Mouse (Mus musculus) bone marrow macrophage, adult 2 months (primary cell): ENCODE data around the gene Clec16a. TPM values are rescaled to one million over a fixed set of nuclear protein-coding genes. Genes with fewer than 3 reads are reported as not detected.

Experiments
- H3K27ac ChIP-seq: 2 replicates; pipeline ENCODE4 v1.5.1; 2012; ENCODE audit warnings: low read depth, low read length; ENCODE audit not compliant: insufficient read depth
- H3K4me1 ChIP-seq: 2 replicates; pipeline ENCODE4 v1.6.1; 2012; ENCODE audit warnings: low read length; ENCODE audit not compliant: control insufficient read depth, insufficient read depth
- H3K4me3 ChIP-seq: 2 replicates; pipeline ENCODE4 v1.5.1; 2012; ENCODE audit warnings: mild to moderate bottlenecking, low read length, moderate library complexity; ENCODE audit not compliant: insufficient read depth
- CTCF ChIP-seq: IDR thresholded peaks from 2 replicates; pipeline ENCODE4 v1.5.1; 2012; ENCODE audit warnings: low read depth, mild to moderate bottlenecking, low read length, moderate library complexity
- POLR2A ChIP-seq: IDR thresholded peaks from 2 replicates; pipeline ENCODE4 v1.6.1; 2012; ENCODE audit warnings: mild to moderate bottlenecking, low read depth, low read length, borderline replicate concordance
- polyA plus RNA-seq: library from polyadenylated mRNA; stranded (reverse); fragments of >200 nt; gene quantifications from 2 replicates; pipeline ENCODE4 v1.2.4, GENCODE M21; 2012; ENCODE audit not compliant: missing spikeins, insufficient read depth, insufficient read length

The Clec16a gene
- polyA plus RNA-seq, 1 experiment, result 15.8 TPM

DNA sequence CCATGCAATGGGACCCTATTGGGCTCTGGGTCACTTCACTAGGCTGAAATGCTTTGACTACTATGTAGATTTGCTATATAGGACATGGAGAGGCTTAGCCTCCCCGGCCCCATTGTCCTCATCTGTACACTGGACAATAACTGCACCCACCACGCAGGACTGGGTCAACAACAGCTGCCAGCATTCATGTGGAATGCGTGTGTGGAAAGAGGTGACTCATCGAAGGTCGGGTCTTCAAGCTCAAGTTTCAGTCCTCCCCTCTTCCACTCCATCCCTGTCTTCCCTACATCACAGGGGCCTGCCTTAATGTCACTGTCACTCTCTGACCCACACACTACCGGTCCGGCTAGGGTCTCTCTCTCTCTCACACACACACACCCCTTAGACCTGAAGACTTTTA lies 231.2 kb downstream of the Clec16a start:
- TF ChIP-seq POLR2A (no peak), CTCF (no peak)
- no peak overlapping the region for H3K4me3 ChIP-seq
- no peaks in the 10 kb centered on the region for H3K4me1 ChIP-seq
- H3K27ac ChIP-seq, result no peak overlapping the region

DNA sequence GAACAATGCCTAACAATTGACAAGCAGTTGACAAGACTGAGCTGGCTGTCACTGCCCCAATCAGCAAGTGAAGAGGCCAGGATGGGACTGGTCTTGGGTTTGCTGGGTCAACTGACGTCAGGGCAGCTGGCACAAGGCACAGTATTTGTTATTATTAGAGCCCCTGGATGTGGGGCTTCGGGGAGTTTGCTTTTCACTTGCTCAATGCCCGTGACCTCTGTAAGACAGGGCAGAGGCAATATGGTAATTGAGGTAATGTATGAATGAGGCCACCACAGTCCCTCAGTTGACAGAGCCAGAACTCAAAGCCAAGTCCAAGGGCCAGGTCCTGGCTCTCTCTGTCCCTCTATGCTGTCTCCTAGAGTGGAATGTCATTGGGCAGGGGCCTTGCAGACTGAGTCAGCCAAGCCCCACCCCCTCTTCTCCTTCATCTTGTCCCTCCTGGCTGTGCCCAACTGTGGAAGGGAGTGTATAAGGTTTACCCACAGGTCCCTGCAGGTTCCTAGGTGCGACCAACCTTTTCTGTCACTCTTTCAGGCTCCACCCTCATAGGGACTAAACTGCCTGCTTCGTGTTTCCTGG lies 232.5 kb downstream of the Clec16a start:
- H3K4me1 ChIP-seq, result peaks cover 5% of the 10 kb centered on the region; the same call in 1 of the 2 replicates
- H3K4me3 ChIP-seq, result no peak overlapping the region
- no peak for TF ChIP-seq POLR2A
- no peak for TF ChIP-seq CTCF
- no peak overlapping the region for H3K27ac ChIP-seq

DNA sequence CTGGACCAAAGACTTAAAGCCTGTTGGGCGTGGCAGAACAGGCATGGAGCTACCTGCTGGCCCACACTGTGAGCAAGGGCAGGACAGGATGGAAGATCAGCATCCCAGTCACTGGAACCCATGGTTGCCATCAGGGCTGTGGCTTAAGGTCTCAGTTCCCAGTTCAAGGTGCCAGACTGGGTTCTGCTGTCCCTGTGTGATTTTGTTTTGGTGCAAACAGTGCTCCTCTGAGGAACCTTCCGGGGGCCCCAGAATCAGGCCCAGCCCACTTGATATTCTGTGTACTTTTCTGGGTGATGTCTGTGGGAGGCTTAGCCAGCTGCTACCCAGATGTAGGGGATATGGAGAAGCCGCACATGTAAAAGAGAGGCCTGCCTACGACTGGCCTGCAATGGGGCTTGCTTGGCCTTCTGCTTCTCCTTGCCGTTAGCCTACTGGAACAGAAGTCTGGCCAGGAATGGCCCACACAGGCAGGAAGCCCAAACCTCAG lies 235.5 kb downstream of the Clec16a start:
- TF ChIP-seq CTCF, result no peak
- no peak for TF ChIP-seq POLR2A
- H3K4me1 ChIP-seq, result peaks cover 5% of the 10 kb centered on the region; the same call in 1 of the 2 replicates
- no peak overlapping the region for H3K27ac ChIP-seq
- H3K4me3 ChIP-seq, result no peak overlapping the region

DNA sequence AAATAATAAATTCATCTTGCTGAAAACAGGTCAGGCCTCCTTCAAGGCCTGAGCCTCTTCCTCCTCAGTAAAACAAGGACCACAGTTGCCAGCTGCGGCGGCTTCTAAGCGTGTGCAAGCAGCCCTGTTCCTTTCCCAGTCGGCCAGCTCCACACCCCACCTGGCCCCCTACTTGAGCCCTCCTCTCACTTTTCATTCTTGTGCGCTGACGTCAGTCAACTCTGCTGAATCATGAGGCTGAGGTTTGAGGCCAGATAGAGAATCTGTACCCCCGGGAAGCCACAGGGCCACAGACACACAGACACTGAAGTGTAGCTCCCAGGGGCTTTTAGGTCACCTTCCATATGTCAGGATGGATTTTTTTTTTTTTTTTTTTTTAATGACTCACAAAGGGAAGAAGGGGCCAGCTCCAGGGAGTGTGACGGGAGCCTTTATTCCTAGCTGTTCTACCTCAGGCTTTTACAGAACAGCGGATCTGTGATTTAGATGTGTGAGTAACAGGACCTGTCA lies 236.8 kb downstream of the Clec16a start:
- Histone ChIP-seq H3K27ac (no peak overlapping the region), H3K4me3 (no peak overlapping the region), H3K4me1 (peaks cover 5% of the 10 kb centered on the region; the same call in 1 of the 2 replicates)
- TF ChIP-seq POLR2A (no peak), CTCF (no peak)

DNA sequence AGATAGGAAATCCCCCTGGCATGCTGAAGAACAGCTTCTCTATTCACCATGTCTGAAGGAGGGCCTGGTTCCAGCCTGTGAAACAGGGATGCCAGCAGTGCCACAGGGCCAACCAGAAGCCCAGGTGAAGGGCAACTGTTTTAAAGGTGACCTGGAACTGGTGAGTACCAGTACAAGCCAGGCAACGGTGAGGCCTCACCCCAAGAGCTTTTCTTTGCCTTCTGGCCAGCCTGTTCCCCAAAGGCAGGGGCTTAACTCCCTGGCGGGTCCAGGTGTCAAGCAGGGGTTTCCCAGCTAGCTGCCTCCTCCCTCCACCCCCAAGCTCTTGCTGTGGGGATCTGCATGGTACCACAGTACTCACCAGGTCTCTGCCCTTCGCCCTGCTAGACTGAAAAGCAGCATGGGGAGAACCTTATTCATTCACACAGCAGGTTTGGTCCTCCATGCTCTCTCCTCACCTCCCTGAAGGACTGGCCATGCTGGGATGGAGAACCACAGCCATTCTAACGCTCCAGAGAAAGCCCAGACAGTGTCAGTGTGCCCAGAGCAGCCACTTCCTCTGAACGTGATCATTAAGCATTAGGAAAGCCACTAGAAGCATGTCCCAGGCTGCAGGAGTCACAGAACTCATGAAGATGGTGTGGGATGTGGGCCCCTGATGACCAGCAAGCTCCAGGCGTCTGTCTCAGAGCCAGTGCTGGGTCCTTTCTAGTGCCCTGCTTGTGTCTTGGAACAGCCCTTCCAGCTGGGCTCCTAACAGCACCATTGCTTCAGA lies 237.4 kb downstream of the Clec16a start:
- Histone ChIP-seq H3K4me1 (peaks cover 5% of the 10 kb centered on the region; the same call in 1 of the 2 replicates), H3K27ac (no peak overlapping the region), H3K4me3 (no peak overlapping the region)
- TF ChIP-seq POLR2A (no peak), CTCF (no peak)

DNA sequence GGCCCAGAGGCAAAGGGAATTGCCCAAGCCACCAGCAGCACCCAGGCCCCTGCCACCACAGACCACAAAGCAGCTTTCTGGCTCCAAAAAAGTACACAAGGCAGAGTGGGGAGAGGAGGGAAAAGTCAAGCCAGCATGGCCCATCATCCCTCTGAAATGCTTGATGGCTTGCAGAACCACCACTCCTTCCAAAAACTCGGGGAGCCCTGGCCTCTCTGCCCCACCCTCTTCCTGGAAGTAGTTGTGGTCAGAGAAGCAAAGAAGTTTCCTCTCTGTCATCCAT lies 238.0 kb downstream of the Clec16a start:
- H3K27ac ChIP-seq, result no peak overlapping the region
- no peak for TF ChIP-seq CTCF
- no peak for TF ChIP-seq POLR2A
- peaks cover 5% of the 10 kb centered on the region; the same call in 1 of the 2 replicates for H3K4me1 ChIP-seq
- no peak overlapping the region for H3K4me3 ChIP-seq

DNA sequence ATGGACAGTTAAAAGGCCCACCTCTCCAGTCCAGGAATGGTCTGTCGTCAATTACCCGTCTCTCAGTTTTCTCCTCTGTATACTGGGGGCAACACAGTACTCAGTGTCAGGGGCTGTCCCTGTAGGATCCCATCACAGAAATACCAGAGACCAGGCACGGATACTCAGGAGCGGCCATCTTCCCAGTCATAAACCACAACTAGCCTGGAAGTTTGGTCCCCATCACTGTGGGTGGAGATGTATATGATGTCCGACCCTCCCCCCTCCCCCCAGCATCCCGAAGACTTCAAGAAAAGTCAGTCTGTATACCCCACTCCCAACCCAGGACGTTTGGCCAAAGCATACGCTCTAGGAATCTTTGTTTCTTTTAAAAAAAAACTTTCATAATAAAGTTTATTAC lies 238.3 kb downstream of the Clec16a start:
- Histone ChIP-seq H3K27ac (no peak overlapping the region), H3K4me1 (peaks cover 5% of the 10 kb centered on the region; the same call in 1 of the 2 replicates), H3K4me3 (no peak overlapping the region)
- TF ChIP-seq CTCF (no peak), POLR2A (no peak)

DNA sequence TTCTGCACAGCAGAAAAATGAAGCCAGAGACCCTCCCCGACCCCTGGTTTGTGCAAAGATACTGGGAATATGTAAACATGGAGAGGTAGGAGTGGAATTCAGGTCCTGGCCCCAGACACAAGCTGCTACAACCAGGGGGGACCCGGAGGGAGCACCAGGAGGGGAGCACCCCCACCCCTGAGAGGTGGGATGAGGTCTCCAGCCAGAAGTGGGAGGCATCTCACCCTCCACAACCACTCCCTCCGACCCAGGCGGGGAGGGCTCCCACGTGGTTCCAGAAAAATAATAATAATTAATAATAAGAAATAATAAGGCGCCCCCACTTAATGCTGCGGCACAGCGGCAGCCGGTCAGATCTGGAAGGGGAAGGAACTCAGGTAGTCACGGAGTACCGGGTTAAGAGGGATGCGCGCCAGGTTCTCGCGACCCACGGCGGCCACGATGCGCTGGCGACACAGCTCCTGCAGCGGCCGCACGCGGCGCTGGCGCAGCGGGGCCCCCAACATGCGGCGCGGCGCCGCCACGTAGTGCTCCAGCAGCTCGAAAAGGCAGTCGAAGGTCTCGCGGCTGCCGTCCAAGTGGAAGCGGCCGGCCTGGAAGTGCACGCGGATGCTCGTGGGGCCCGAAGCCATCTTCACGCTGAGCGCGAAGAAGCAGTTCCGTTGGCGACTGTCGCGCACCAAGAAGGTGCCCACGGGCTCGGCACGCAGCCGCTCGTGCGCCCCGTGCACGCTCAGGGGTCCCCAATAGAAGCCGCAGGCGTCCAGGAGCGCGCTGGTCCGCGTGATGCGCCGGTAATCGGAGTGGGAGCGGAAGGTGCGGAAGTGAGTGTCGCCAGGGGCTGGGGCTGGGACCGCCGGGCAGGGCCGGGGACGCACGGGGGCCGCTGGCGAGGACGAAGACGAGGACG lies 239.0 kb downstream of the Clec16a start:
- Histone ChIP-seq H3K27ac (no peak overlapping the region), H3K4me1 (peaks cover 5% of the 10 kb centered on the region; the same call in 1 of the 2 replicates), H3K4me3 (peak overlapping the region; percentile 81)
- TF ChIP-seq POLR2A (no peak), CTCF (no peak)

DNA sequence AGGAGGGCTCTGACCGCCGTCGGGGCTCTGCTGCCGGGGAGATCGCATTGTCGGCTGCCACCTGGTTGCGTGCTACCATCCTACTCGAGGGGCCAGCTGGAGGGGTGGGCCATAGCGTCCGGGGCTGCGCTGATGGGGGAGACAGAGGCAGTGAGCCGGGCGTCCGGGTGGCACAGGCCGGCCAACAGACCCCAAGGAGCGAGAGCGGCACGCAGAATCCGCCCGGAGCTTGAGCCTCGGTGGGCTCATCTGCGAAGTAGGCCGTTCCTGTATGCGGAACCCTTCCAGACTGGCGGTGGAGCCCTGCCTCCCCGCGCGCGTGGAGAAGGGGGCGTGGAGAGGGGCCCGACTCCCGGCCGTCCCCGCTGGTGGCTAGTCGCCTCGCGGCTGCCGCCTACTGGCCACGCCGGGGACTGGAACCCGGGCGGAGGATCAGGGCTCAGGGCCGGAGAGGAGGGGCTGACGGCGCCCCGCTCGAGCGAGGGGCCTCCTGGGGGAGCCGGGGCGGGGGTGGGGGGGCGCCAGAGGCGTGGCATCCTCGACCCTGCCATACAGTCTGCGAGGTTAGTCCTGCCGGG lies 239.7 kb downstream of the Clec16a start:
- peaks cover 5% of the 10 kb centered on the region; the same call in 1 of the 2 replicates for H3K4me1 ChIP-seq

More for the DNA sequence above, 239.7 kb downstream of the Clec16a start:
- Histone ChIP-seq H3K4me3 (peak overlapping the region; percentile 81), H3K27ac (peak overlapping the region; percentile 71)
- TF ChIP-seq CTCF (peak; percentile 38; the same call in 1 of the 2 replicates), POLR2A (no peak)
